Mouse (Mus musculus): ENCODE results near the gene Scml4.

GRCm38 (mm10) chr10:42962655-42963054, 102.5 kb downstream of the Scml4 start:
- TF ChIP-seq CTCF (IDR thresholded peaks at IDR 0.05; ENCODE audit: control insufficient read depth, insufficient read depth, insufficient replicate concordance, low read depth, low read length) (no peak), POLR2A (IDR thresholded peaks at IDR 0.05; ENCODE audit: control insufficient read depth, low read depth, low read length) (no peak)
